Comparison of ENCODE assay signal across 20 mouse cellular contexts in genomic region chr8:10568448-10568847, GRCm38 (mm10).
"Had no signal": no experiment of that assay in that cellular context is flagged by ENCODE, and none has a peak within 500 bp of the region (broad histone marks: within the 10 kb centered on the region; RNA-seq: fewer than 3 reads in every experiment).

No protein-coding gene starts in this region.

- H3K9ac ChIP-seq: limb, embryonic 12.5 days; limb, embryonic 15.5 days; liver, embryonic 14.5 days; liver, postnatal 0 days; lung, embryonic 15.5 days; midbrain, embryonic 13.5 days; neural tube, embryonic 13.5 days had no signal

- H3K9me3 ChIP-seq: limb, embryonic 12.5 days; limb, embryonic 15.5 days; lung, embryonic 15.5 days; midbrain, embryonic 13.5 days; neural tube, embryonic 13.5 days had no signal

- H3K4me3 ChIP-seq: limb, embryonic 12.5 days; limb, embryonic 15.5 days; lung, embryonic 15.5 days; midbrain, embryonic 13.5 days; neural tube, embryonic 13.5 days had no signal

- DNase-seq: kidney, adult 18-20 months; kidney, adult 9 months; kidney, postnatal 14 days; kidney, postnatal 4 days; left cerebral cortex, postnatal 4 days; liver, postnatal 0 days; lung, postnatal 10 days; lung, postnatal 4 days; right cerebral cortex, postnatal 4 days; thymus, postnatal 25 days had no signal

- H3K27ac ChIP-seq: limb, embryonic 12.5 days; limb, embryonic 15.5 days; liver, embryonic 14.5 days; lung, embryonic 15.5 days; midbrain, embryonic 13.5 days; neural tube, embryonic 13.5 days; stomach, postnatal 0 days had no signal

- H3K27me3 ChIP-seq: limb, embryonic 12.5 days; limb, embryonic 15.5 days; lung, embryonic 15.5 days; neural tube, embryonic 13.5 days had no signal

- H3K4me1 ChIP-seq: limb, embryonic 12.5 days; limb, embryonic 15.5 days; lung, embryonic 15.5 days had no signal

- H3K4me2 ChIP-seq: limb, embryonic 12.5 days; limb, embryonic 15.5 days; liver, embryonic 11.5 days; lung, embryonic 15.5 days; midbrain, embryonic 13.5 days; neural tube, embryonic 13.5 days had no signal

- H3K36me3 ChIP-seq: limb, embryonic 12.5 days; limb, embryonic 15.5 days; lung, embryonic 15.5 days had no signal

- ATAC-seq: inflammation-experienced regulatory T-cells, adult 6 months; intestine, embryonic 16.5 days; liver, postnatal 0 days; midbrain, embryonic 13.5 days had no signal
